Mouse (Mus musculus): ENCODE data around the gene Adgrg6. TPM values are rescaled to one million over a fixed set of nuclear protein-coding genes. Genes with fewer than 3 reads are reported as not detected.
A peak's percentile ranks its signal among the peaks of the same experiment; 100 is the strongest.

Adgrg6 gene
- 2.5 and 3.6 TPM in 2 replicates for total RNA-seq (2015)
- total RNA-seq (2017) = 2.4 and 2.8 TPM in 2 replicates

DNA sequence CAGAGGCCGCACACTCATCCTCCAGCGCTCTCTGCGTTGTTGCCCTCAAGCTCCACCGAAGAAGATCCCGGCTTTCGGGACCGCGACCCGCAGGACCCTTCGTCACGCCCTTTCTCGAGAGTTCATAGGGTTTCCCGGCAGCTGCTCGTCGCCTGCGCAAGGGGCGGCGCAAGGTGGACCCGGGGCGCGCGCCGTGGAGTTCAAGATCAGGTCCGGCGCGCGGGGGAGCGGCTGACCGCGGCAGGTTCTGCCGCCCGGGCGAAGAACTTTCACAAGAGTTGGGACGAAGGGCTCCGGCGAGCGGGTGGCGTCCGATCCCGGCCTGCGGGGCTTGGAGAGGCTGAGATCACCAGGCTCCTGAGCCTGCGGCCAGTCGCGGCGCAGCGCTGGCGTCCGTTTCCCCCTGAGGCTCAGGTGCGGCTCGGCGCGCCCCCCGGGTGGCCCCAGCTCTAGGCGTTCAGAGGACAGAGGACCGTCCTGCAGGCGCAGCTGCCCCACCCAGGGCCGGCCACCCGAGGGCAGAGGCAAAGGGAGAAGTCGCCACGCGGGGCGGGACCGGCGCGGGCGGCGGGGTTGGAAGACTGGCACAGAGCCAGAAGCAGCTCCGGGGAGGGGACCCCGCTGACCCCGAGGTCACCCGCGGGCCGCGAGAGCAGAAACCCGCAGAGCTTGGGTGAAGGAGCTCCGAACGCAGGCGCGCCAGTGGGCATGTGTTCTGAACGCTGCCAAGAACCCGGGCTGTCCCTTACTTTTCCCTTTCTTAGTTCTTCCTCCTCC lies at the start of gene Adgrg6:
Gene Adgrg6 (minus strand): TSS at position 719 of the 777 bp plus-strand sequence.
- ATAC-seq (ENCODE audit: poor library complexity, severe bottlenecking) = peak; percentile 81

DNA sequence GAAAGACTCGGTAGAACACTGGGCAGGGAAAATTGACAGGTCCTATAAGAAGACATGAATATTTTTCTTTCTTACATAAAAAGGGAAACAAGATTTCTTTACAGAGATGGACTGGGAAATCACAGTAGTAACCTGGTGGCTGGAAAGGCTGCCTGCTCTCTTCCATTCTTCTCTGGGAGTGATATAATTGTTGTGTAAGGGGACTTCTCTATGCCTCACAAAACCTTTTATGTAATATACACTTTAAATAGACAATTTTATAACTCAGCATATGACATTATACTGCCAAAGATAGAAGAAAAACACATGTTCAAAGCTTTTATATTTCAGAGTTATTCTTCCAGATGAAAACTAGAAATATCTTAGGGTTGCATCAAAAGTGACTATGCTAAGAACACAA lies 46.8 kb upstream of the Adgrg6 start:
- ATAC-seq (ENCODE audit: poor library complexity, severe bottlenecking) = no peak

DNA sequence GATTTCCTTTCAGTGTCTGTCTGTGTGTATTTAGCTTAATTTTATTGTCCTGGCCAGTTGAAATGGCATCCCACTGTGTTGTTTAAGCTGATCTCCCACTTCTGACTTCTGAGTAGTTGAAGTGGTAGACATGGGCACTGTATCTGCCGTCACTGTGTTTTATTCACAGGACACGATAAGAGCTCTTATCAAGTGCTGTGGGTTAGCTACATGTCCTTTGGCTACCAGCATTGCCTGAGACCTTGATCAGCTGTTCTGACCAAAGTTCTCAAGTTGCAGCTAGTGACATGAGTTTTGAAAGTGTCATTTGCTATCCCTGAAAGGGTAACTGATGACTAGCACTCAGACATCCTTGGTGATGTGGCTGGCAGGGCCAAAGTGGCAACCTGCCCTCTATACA lies 45.4 kb upstream of the Adgrg6 start:
- no peak for ATAC-seq (ENCODE audit: poor library complexity, severe bottlenecking)

DNA sequence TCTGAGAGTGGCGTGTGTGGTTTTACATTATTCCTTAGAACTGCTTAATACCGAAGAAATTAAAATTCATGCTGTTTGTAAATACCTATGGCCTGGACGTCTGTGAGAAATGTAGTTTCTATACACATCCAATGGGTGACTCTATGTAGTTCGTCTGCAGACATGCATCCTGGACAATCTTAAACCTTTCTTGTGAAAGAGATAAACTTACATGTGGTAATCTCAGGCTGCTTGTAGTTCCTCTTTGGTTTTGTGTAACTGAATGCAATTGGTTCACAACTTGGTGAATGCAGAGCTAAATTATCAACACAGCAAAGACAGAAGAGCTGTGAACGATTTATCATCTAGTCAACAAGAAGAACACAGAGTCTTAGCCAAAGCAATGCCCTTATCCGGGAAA lies 44.2 kb upstream of the Adgrg6 start:
- peak; percentile 81 for ATAC-seq (ENCODE audit: poor library complexity, severe bottlenecking)

DNA sequence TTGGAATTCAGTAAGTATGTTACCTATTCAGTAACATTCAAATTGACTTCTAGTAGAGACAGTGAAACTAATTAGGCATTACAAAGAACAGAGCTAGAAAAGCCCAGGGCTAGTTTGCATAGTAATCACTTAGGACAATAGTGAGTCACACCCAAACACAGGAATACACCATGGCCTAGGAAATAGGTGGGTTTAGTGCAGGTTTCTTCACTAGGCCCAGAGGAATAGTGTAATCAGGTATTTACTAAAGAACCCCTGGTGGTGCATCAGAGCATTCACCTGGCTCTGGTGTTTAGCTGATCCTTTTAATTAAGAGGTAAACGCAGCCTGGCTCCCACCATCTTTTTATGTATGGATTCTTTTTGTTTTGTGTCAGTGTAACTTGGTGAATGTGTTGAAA lies 38.0 kb upstream of the Adgrg6 start:
- no peak for ATAC-seq (ENCODE audit: poor library complexity, severe bottlenecking)

DNA sequence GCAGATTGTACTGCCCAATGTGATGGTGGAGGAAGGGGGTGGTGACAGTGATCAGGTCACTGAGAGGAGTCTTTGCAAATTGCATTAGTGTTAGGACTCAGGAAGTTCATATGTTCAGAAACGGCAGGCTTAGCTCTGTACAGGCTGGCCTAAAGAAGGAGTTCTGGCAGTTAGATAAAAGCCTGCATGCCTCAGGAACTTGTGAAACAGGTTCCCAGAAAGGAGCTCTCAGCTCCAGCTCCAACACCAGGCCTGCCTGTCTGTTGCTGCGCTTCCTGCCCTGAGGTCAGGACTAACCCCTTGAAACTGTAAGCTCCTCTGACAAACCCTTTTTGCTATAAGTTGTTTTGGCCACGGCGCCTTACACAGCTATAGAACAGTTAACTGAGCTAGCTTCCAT lies 28.8 kb upstream of the Adgrg6 start:
- no peak for ATAC-seq (ENCODE audit: poor library complexity, severe bottlenecking)

DNA sequence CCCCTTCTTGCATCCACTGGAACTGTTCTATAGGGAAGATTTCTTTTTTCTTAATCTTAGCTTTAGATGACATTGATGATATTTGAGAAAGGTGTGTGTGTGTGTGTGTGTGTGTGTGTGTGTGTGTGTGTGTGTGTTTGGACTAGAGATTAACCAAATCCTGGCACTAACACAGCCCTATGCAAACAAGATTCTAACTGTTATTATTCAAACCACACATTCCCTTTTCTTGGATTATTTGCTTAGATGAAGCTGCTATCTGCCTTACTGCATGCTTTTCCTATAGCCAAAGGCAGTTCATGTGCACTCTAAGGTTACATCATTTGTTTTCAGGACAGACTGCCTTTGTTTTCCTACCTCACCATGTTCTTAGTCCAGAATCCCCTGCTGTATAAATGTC lies 25.7 kb upstream of the Adgrg6 start:
- no peak for ATAC-seq (ENCODE audit: poor library complexity, severe bottlenecking)

DNA sequence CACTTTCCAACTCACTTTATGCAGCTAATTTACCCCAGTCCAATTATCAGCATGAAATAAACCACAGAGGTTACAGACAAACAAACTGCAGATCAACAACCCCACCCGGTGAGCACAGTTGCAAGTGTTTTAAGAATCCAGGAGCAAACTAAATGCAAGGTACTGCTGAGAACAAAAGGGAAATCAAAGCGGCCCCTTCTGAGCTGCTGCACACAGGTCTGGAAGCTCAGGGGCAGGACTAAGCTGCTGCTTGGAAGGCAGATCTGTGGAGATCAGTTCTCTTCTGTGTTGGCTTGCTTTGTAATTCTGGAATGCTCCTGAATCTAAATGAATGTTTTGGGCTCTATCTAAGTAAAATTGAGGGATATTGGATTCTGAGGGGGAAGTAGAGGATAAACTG lies 25.2 kb upstream of the Adgrg6 start:
- no peak for ATAC-seq (ENCODE audit: poor library complexity, severe bottlenecking)

DNA sequence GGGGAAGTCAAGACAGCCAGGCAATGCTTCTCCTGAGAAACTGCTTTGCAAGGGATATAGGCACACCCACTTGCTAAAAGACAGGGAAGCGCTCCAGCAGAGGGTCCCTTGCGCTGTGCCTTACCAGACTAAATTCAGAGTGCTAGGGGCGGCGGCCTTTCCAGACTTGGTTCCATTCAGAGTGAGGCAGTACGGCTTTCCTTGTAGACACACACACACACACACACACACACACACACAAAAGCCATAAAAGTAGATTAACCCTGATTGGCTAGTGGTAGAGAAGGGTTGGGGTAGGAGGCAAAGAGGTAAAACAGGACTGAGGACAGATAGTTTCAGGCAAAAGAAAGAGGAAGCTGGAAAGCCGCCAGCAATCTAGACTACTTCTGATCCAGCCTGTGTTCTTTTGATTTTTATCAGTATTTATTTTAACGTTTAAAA lies 672 bp upstream of the Adgrg6 start:
- ATAC-seq (ENCODE audit: poor library complexity, severe bottlenecking) = peak; percentile 47

DNA sequence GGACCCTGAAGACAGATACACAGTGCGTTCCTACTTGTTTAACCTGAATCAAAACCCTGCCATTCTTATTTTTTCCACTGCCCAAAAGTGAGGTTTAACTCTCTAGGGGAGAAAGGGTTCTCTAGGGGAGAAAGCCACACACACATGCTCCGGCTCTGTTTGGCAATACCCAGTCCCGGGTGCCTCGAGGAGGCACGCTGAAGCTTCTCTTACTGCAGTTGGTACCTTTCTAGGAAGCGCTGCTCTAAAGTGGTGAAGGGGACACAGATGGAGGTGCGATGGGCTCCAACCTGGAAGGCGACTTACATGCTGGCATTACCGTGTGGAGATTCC lies 885 bp downstream of the Adgrg6 start:
- 0 out of 2 replicates have a peak, but pooled peaks have one; percentile 22 for ATAC-seq (ENCODE audit: poor library complexity, severe bottlenecking)

DNA sequence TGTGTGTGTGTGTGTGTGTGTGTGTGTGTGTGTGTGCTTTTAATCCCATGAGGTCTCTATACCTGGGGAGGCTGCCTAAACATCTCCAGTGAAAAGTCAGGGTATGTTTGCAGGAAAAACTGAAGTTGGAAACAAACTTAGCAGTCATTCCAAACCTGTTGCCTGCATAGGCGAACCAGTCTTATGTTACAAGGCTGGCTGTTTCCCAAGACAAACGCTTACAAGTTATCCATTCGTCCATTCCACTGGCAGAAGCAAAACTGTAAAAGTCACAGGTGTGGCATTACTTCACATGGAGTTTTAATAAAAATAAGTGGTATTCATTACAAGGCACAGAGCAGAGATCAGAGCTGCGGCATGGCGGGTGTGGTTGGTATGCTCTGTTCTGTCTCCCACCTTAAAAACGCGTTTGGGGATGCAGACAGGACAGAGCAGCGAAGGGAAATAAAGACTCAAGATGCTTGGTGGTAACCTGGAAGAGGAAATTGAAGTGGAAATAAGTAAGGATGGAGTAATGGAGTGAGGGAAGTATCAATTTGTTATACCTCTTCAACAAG lies 1.9 kb downstream of the Adgrg6 start:
- ATAC-seq (ENCODE audit: poor library complexity, severe bottlenecking) = no peak

DNA sequence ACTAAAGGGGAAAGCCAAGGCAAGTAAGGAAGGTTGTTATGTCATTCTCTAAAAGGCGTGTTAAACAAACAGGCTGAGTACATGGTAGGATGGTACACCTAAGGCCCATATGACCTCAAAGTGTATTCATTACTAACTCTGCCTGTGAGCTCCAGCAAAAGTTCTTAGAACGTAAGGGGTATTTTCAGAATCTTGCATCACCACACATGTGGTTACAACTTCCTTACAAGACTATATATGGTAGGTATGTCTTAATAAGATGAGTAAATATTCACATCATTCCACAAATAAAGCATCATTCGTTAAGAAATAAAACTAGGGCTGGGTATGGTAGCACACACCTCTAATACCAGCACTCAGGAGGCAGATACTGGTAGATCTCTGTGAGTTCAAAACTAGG lies 8.4 kb downstream of the Adgrg6 start:
- ATAC-seq (ENCODE audit: poor library complexity, severe bottlenecking) = peak; percentile 94

DNA sequence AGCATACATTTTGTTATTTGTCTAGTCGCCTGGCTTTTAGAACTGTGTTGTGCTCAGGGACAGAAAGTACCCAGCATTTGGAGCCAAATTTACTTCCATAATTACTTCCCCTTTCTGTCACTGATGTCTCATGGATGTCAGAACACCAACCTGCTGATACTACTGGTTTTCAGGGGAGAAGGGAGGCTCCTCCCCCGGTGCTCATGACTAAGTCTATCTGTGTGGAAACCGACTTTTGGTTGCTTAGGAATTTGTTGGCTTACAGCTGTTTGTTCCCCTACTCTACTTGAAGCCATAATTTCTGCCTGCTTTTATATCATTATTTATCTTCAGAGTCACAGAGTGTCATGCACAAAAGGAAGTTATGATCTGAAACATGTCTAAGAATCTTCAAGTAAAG lies 14.4 kb downstream of the Adgrg6 start:
- peak; percentile 93 for ATAC-seq (ENCODE audit: poor library complexity, severe bottlenecking)

DNA sequence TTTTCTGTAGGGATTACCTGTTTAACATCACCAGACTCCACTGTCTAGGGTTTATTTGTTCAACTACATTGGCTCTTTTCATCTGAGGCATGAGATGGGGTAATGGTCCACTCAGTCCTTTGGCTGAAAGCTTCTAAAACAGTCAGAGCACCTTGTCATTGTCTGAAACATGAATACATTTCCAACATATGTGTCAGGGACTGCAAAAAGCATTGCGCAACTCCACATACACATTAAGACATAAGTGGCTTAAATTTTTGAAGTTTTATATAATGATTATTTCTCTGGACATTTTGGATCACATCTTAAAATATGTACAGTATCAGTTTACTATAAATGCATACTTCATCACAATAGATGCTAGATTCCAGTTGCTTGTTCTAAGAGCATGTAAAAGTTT lies 14.8 kb downstream of the Adgrg6 start:
- ATAC-seq (ENCODE audit: poor library complexity, severe bottlenecking) = 0 out of 2 replicates have a peak, but pooled peaks have one; percentile 40

DNA sequence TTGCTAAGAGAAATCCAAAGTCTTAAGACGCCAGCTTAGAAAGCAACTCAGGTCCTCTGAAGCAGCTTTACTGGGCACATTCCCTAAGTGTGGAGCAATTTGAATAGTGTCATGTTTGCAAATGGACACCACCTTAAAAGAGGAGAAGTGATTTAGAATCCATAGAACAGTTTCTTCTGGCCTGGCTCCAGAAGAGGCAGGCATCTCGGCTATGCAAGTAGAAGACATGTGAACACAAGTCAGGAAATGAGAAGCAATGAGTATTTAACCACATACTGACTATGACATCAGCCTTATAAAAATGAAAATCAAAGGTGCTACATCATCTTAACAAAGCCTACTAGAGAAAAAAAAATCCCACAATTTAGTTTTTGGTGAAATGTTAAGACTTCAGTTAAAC lies 17.7 kb downstream of the Adgrg6 start:
- no peak for ATAC-seq (ENCODE audit: poor library complexity, severe bottlenecking)

DNA sequence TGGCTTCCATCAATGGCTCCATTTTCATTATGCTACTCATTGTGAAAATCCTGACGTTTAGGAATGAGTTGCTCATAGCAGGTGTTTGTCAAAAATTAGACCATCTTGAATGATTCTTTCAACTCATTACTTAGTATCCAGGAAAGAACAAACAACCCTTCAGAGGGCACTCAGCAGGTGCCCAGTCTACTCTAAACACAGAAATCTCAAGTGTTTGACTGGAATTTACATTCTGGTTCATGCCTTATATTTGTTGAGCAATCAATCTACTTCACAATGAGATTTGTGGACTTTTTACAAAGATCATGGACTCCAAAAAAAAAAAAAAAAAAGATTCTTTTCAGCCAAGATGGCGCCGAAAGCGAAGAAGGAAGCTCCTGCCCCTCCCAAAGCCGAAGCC lies 22.7 kb downstream of the Adgrg6 start:
- ATAC-seq (ENCODE audit: poor library complexity, severe bottlenecking) = no peak

DNA sequence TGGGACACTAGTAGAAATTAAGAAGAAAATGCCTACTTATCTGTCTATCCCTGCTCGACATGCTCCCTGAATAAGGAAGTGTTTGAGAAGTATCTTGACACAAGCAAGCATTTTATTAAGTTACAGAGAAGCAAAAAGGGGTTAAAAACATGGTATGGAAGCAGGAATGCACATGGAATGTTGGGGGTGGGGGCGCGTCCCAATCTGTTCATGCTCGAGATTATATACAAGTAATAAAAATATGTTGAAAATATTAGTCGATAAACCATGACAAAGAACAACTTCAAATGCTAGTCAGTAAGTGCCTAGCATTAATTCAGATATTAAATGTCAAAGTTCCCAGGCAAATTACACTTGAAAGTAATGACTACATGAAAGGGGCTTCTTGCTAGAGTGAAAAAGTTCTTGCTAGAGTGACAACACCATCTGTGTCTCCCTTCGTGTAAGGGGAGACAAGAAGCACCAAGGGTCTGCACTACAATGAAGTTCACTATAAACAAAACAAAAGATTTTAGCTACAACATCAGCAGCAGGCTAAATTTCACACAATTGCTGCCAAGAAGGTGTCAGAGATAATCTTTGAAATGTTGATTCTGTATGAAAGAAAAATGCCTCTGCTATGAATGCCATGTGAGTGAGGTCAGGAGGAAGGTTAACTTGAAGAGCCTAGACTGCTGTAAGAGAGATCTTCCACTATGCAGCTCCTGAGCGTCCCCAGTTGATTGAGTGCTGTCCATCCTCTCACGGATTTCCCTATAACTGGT lies 24.4 kb downstream of the Adgrg6 start:
- no peak for ATAC-seq (ENCODE audit: poor library complexity, severe bottlenecking)

DNA sequence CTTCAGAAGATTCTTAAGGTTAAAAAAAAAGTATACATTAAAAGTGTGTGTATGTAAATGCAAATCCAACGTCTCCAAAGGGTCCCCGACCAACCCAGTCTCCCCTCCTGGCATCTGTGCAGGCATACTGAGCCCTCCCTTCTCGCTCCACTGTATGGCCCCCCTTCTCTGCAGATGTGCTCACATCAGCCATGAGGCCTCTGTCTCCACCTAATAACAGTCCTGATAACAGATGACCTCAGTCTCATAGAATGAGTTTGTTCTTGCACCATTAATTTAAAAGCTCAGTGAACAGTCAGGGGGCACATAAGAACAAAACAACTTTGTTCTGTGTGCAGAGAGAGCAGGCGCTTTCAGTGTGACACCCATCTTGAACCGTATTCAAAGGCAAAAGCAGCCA lies 27.6 kb downstream of the Adgrg6 start:
- no peak for ATAC-seq (ENCODE audit: poor library complexity, severe bottlenecking)

DNA sequence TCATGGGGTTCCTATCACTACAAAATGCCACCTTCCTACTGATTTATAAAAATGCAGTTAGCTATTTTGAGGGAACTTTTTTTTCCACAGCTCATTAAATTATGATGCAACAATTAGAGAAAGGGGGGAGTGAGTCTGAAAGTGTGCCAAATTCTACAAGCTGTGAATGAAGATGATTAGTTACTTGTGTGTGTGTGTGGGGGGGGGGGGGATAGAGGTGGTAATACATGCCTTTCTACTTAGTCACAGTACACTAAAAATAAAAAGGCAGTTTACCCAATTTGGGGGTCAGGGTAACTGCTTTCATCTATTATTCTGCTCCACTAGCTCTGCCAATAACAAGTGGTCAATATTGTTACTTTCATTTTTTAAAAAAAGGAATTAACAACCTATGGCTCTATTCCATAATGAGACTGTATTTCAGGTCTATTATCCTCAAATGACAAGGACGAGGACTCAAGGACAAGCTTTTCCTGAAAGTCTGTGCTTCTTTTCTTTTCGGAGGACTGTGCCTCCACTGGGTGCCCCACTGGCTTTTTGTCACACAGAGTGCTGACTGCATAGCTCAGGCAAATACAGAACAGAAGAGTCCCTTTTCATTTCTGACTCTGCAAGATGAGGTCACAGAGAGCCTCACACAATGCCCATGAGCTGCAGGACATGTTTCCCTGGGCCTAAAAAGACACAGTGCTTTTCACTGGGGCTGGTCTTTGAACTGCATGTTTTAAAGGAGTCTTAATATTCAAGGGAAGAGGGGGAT lies 33.4 kb downstream of the Adgrg6 start:
- ATAC-seq (ENCODE audit: poor library complexity, severe bottlenecking) = no peak

DNA sequence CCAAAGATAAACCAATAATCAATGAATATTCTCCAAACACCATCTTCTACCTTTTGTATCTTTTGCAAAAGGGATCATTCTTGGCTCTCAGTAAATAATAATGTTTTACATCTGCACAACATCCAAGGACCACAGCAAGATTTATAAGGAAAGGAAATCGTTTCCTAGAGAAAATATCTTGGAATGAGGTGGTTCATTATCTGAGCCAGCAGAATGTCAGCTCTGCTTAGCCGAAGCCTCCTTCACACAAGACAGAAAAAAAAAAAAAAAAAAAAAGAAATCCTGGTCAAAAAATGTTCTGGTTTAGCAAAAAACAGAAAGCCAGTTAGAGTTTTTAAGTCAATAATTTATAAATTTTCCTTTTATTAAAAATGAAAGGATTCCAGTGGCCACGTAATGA lies 34.3 kb downstream of the Adgrg6 start:
- no peak for ATAC-seq (ENCODE audit: poor library complexity, severe bottlenecking)

DNA sequence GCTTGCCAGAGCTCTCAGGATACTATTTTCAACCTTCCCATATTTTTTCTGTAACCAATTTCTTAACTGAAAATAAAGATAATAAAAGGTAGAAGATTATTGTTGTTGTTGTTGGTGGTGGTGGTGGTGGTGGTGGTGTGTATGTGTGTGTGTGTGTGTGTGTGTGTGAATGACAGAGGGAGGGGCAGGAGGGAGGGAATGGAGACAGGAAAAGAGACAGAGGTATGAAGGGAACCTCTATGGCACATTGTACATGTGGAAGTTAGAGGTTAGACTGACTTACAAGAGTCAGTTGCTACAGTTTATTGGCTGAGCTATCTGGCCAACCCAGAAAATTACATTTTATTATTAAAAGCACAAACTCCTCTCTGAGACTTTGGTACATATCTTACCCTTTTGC lies 49.8 kb downstream of the Adgrg6 start:
- ATAC-seq (ENCODE audit: poor library complexity, severe bottlenecking) = no peak
